Mouse (Mus musculus) duodenum, adult 2 months (tissue): Measurements from ENCODE around the gene Clptm1l. TPM values are rescaled to one million over a fixed set of nuclear protein-coding genes. Genes with fewer than 3 reads are reported as not detected.

ENCODE experiments used
- polyA plus RNA-seq: library from polyadenylated mRNA; depleted of rRNA; stranded (reverse); fragments of >200 nt; gene quantifications from 2 replicates; pipeline ENCODE4 v1.2.3, GENCODE M21; 2012; ENCODE audit warnings: low replicate concordance; rRNA removed

Gene Clptm1l
- 110 and 123 TPM in 2 replicates for polyA plus RNA-seq

GRCm38 (mm10) chr13:73603522-73604155 lies at the start of gene Clptm1l:
TSS of gene Clptm1l (plus strand) at chr13:73604006.

GRCm38 (mm10) chr13:73626745-73627549 lies 23.1 kb downstream of the Clptm1l start, which contains the start of gene Tert:
TSS of gene Tert (plus strand) at chr13:73626911.

Other genes with a start within 250 kb of the Clptm1l start
- gene Lpcat1, start 136.8 kb upstream of the Clptm1l start, polyA plus RNA-seq = 6.4 and 10.4 TPM in 2 replicates
- 0.21 and 0.71 TPM in 2 replicates for gene Slc6a3, start 67.3 kb upstream of the Clptm1l start, polyA plus RNA-seq
- gene Tert, start 22.9 kb downstream of the Clptm1l start, polyA plus RNA-seq = 3.7 and 4.6 TPM in 2 replicates
- gene Slc6a18, start 74.0 kb downstream of the Clptm1l start, polyA plus RNA-seq = 0.05 and 0.09 TPM in 2 replicates
- 177 and 493 TPM in 2 replicates for gene Slc6a19, start 100.9 kb downstream of the Clptm1l start, polyA plus RNA-seq
- gene Slc12a7, start 129.1 kb downstream of the Clptm1l start, polyA plus RNA-seq = 93.0 and 114 TPM in 2 replicates
- 8.1 and 14.9 TPM in 2 replicates for gene Nkd2, start 243.6 kb downstream of the Clptm1l start, polyA plus RNA-seq